Mouse (Mus musculus): Measurements from ENCODE around the gene Ier5. TPM values are rescaled to one million over a fixed set of nuclear protein-coding genes. Genes with fewer than 3 reads are reported as not detected.

Ier5 gene
- total and polyA plus RNA-seq, 3 experiments, result 7.2 to 7.4 TPM; not detected in 1

DNA sequence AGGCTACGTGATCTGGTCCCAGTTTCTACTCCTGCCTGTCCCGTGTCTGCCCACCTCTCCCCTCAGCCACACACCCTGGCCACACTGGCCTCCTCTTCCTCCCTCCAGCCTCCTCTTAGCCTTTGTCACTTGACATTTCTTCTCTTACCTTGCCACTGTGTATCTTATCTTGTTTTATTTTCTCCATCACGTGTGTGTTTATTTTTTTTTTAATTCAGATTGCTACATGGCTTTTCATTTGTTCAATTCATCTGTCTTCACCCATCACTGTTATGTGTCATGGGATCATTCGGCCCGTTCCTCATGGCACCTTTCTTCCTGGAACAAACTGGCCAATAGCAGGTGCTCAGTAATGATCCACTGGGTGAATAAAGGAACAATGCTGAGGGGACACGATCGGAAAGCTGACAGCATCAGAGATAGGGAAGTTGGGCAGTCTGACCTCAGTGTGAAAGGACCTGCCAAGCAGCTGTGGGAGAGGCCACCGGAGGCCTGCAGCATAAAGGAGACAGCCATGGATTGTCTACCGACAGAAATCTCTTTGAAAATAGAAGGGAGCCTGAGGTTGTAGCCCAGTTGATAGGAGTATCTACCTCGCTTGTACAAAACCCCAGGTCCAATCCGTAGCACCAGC is 34.3 kb downstream of the Ier5 start (continued):
- no peak for TF ChIP-seq TCF12 (IDR thresholded peaks at IDR 0.05; ENCODE audit: low read depth, low read length)
- TF ChIP-seq UBTF (IDR thresholded peaks at IDR 0.05; ENCODE audit: borderline replicate concordance, insufficient read depth, low read depth, low read length), result no peak
- TF ChIP-seq E2F4 (IDR thresholded peaks at IDR 0.05; ENCODE audit: borderline replicate concordance, low read depth, low read length), result no peak
- TF ChIP-seq NRF1 (IDR thresholded peaks at IDR 0.05; ENCODE audit: insufficient read depth, low read depth, low read length, poor library complexity, severe bottlenecking), result no peak
- TF ChIP-seq ZNF384 (IDR thresholded peaks at IDR 0.05; ENCODE audit: low read depth, low read length), result peak; percentile 80
- no peak for TF ChIP-seq ZMIZ1 (IDR thresholded peaks at IDR 0.05; ENCODE audit: low read depth, low read length)
- no peak for TF ChIP-seq TBP (IDR thresholded peaks at IDR 0.05; ENCODE audit: low read depth, low read length)
- no peak for TF ChIP-seq CHD2 (IDR thresholded peaks at IDR 0.05; ENCODE audit: low read length)
- no peak for TF ChIP-seq TAL1 (IDR thresholded peaks at IDR 0.05; ENCODE audit: low read length)
- TF ChIP-seq MEF2A (IDR thresholded peaks at IDR 0.05; ENCODE audit: extremely low read depth, insufficient replicate concordance, low read depth, low read length, poor library complexity, severe bottlenecking), result no peak
- TF ChIP-seq MAX (IDR thresholded peaks at IDR 0.05; ENCODE audit: low read length), result peak; percentile 37; the same call in 1 of the 2 replicates
- no peak for TF ChIP-seq ELF1 (IDR thresholded peaks at IDR 0.05; ENCODE audit: low read depth, low read length)
- no peak for TF ChIP-seq GABPA (IDR thresholded peaks at IDR 0.05; ENCODE audit: low read depth, low read length)
- TF ChIP-seq ZKSCAN1 (IDR thresholded peaks at IDR 0.05; ENCODE audit: low read depth, low read length), result no peak
- no peak for TF ChIP-seq GATA1 (IDR thresholded peaks at IDR 0.05; ENCODE audit: low read depth, low read length)

DNA sequence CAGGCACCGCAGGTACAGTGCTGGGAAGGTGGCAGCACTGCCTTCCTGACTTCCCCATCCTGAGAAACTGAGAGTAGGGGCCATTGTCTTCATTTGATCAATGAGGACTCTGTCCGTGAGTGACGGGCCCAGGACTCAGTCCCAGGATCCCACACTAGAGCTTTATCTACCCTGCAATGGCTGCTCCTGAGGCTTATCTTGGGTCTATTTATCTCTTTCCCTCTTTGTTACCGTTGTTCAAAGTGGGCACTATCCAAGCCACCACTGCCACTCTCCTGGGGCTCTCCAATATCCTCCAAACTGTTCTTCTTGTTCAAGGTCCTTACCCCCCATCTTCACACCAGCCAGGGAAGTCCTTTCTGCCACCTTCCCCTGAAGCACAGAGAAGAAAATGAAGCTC is 34.8 kb downstream of the Ier5 start:
- TF ChIP-seq GABPA (IDR thresholded peaks at IDR 0.05; ENCODE audit: low read depth, low read length) (no peak), UBTF (IDR thresholded peaks at IDR 0.05; ENCODE audit: borderline replicate concordance, insufficient read depth, low read depth, low read length) (no peak), GATA1 (IDR thresholded peaks at IDR 0.05; ENCODE audit: low read depth, low read length) (peak; percentile 86), SMC3 (IDR thresholded peaks at IDR 0.05; ENCODE audit: low read depth, low read length) (no peak), ZNF384 (IDR thresholded peaks at IDR 0.05; ENCODE audit: low read depth, low read length) (no peak), NRF1 (IDR thresholded peaks at IDR 0.05; ENCODE audit: insufficient read depth, low read depth, low read length, poor library complexity, severe bottlenecking) (no peak), TBP (IDR thresholded peaks at IDR 0.05; ENCODE audit: low read depth, low read length) (peak; percentile 62), ETS1 (IDR thresholded peaks at IDR 0.05; ENCODE audit: low read depth, low read length) (0 out of 2 replicates have a peak, but pooled peaks have one; percentile 47), E2F4 (IDR thresholded peaks at IDR 0.05; ENCODE audit: borderline replicate concordance, low read depth, low read length) (no peak), POLR2AphosphoS5 (IDR thresholded peaks at IDR 0.05; ENCODE audit: borderline replicate concordance, low read depth, low read length) (no peak), MYB (IDR thresholded peaks at IDR 0.05; ENCODE audit: low read depth, low read length) (peak; percentile 50; the same call in 1 of the 2 replicates), TCF12 (IDR thresholded peaks at IDR 0.05; ENCODE audit: low read depth, low read length) (peak; percentile 84), EP300 (IDR thresholded peaks at IDR 0.05; ENCODE audit: low read depth in 1 of 2, low read length in 2 of 2) (peak; percentile 78 to 86; a peak in 3 of 4 replicates), BHLHE40 (IDR thresholded peaks at IDR 0.05; ENCODE audit: borderline replicate concordance, low read depth, low read length) (no peak)
- Histone ChIP-seq H3K4me3 (ENCODE audit: control insufficient read depth in 1 of 2, insufficient read depth in 1 of 2, low read depth in 2 of 2, low read length in 2 of 2) (peak overlapping the region; percentile 1 to 30; a peak in 2 of 4 replicates), H3K36me3 (ENCODE audit: control insufficient read depth in 1 of 2, insufficient read depth in 2 of 2, low read length in 2 of 2) (peaks cover 0 to 19% of the 10 kb centered on the region in 2 experiments; a peak in 2 of 4 replicates), H3K9ac (ENCODE audit: control insufficient read depth, low read depth, low read length, poor library complexity, severe bottlenecking) (peak overlapping the region; percentile 24), H3K4me1 (ENCODE audit: control insufficient read depth in 1 of 2, insufficient read depth in 2 of 2, low read length in 2 of 2) (peaks cover 19 to 36% of the 10 kb centered on the region in 2 experiments), H3K9me3 (replicated peaks; ENCODE audit: insufficient read depth, low read length) (no peaks in the 10 kb centered on the region), H3K27me3 (ENCODE audit: control insufficient read depth in 1 of 2, insufficient read depth in 2 of 2, low read length in 2 of 2) (no peaks in the 10 kb centered on the region), H3K27ac (ENCODE audit: control insufficient read depth, low read depth, low read length) (peak overlapping the region; percentile 30), H3K79me2 (ENCODE audit: control insufficient read depth, insufficient read depth, low read length, poor library complexity) (no peaks in the 10 kb centered on the region)
- DNase-seq (ENCODE audit: low read depth, low spot score), result peak; percentile 37

Measured in MEL (cell line).